ENCODE assay signal across 21 mouse cellular contexts in the genomic region with DNA sequence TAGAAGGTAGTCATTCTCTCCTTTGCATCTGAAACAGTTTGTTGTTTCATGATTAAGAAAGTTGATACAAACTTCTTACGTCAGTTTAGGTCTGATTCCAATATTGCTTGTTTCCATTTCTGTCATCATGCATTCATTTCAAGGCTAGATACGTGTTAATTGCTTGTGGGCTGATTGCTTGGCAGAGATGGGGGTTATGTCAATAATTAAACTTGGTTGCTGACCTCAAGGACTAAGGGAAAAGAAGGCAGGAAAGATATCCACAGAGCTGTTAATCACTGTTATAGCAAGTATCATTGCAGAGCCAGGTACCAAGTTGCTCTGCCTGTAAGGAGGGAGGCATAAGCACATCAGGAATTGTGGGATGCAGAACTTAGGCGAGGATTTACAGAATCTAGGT.
DNase-seq lines count a peak whose midpoint lies in the region; ATAC-seq and TF ChIP-seq lines count a peak whose summit lies in the region.
"Had no signal": no experiment of that assay in that cellular context is flagged by ENCODE, and none has a peak within 500 bp of the region (broad histone marks: within the 10 kb centered on the region; RNA-seq: fewer than 3 reads in every experiment).

No protein-coding gene starts in this region.

- ATAC-seq in kidney, embryonic 16.5 days (ENCODE audit: low FRiP score, low TSS enrichment) = no peak
- ATAC-seq: forebrain, embryonic 14.5 days; forebrain, embryonic 16.5 days had no signal

- no peak overlapping the region for H3K27ac ChIP-seq in kidney, adult 2 months (ENCODE audit: insufficient read depth, low read depth, low read length)
- no peak overlapping the region for H3K27ac ChIP-seq in kidney, embryonic 16.5 days (ENCODE audit: low read length)
- H3K27ac ChIP-seq: embryonic facial prominence, embryonic 13.5 days; embryonic facial prominence, embryonic 15.5 days; forebrain, embryonic 10.5 days; forebrain, embryonic 12.5 days had no signal

- H3K4me1 ChIP-seq in kidney, adult 2 months (ENCODE audit: control insufficient read depth, insufficient read depth, low read length) = peaks cover 4% of the 10 kb centered on the region
- H3K4me1 ChIP-seq in kidney, embryonic 16.5 days (ENCODE audit: insufficient read depth, low read length) = no peaks in the 10 kb centered on the region
- H3K4me1 ChIP-seq: embryonic facial prominence, embryonic 13.5 days; embryonic facial prominence, embryonic 15.5 days; forebrain, embryonic 10.5 days; forebrain, embryonic 12.5 days had no signal

- no peak overlapping the region for H3K9ac ChIP-seq in kidney, embryonic 16.5 days (replicated peaks; ENCODE audit: low read length)
- H3K9ac ChIP-seq: embryonic facial prominence, embryonic 13.5 days; embryonic facial prominence, embryonic 15.5 days; forebrain, embryonic 12.5 days had no signal

- peak; percentile 66 for DNase-seq in kidney, adult 2 months
- DNase-seq in kidney, adult 9 months = peak; percentile 73
- DNase-seq in kidney, postnatal 4 days = no peak
- DNase-seq: adrenal gland, adult 2 months; adrenal gland, postnatal 10 days; adrenal gland, postnatal 25 days; cerebellum, adult 11 months; cerebellum, adult 18-20 months; cerebellum, adult 8-10 months; cerebellum, adult 9-11 months; cerebellum, postnatal 14 days; cerebellum, postnatal 36 days; embryo, embryonic 11 days had no signal

- no peaks in the 10 kb centered on the region for H3K9me3 ChIP-seq in kidney, embryonic 16.5 days (ENCODE audit: low read length)
- H3K9me3 ChIP-seq: embryonic facial prominence, embryonic 13.5 days; embryonic facial prominence, embryonic 15.5 days; forebrain, embryonic 10.5 days; forebrain, embryonic 12.5 days had no signal

- H3K36me3 ChIP-seq in kidney, adult 2 months (ENCODE audit: control insufficient read depth, insufficient read depth, low read length) = no peaks in the 10 kb centered on the region
- no peaks in the 10 kb centered on the region for H3K36me3 ChIP-seq in kidney, embryonic 16.5 days (ENCODE audit: insufficient read depth, low read length)
- H3K36me3 ChIP-seq: embryonic facial prominence, embryonic 13.5 days; embryonic facial prominence, embryonic 15.5 days; forebrain, embryonic 10.5 days; forebrain, embryonic 12.5 days had no signal

- no peak overlapping the region for H3K4me3 ChIP-seq in kidney, adult 2 months (ENCODE audit: insufficient read depth, low read depth, low read length)
- no peak overlapping the region for H3K4me3 ChIP-seq in kidney, embryonic 16.5 days (ENCODE audit: low read length)
- H3K4me3 ChIP-seq: embryonic facial prominence, embryonic 13.5 days; embryonic facial prominence, embryonic 15.5 days; erythroblast, embryonic 14.5 days; forebrain, embryonic 10.5 days; forebrain, embryonic 12.5 days had no signal

- no peak overlapping the region for H3K4me2 ChIP-seq in kidney, embryonic 16.5 days (replicated peaks; ENCODE audit: low read depth, low read length)
- H3K4me2 ChIP-seq: embryonic facial prominence, embryonic 13.5 days; embryonic facial prominence, embryonic 15.5 days; forebrain, embryonic 12.5 days had no signal

- 39% methylated on average over 3 of the region's 3 CpGs for WGBS in kidney, adult 2 months
- WGBS in kidney, embryonic 16.5 days = 62% methylated on average over 3 of the region's 3 CpGs

- H3K27me3 ChIP-seq in kidney, adult 2 months (replicated peaks; ENCODE audit: control insufficient read depth, insufficient read depth, low read length) = no peaks in the 10 kb centered on the region
- H3K27me3 ChIP-seq in kidney, embryonic 16.5 days (ENCODE audit: insufficient read depth, low read length) = no peaks in the 10 kb centered on the region
- H3K27me3 ChIP-seq: embryonic facial prominence, embryonic 13.5 days; embryonic facial prominence, embryonic 15.5 days; forebrain, embryonic 12.5 days had no signal

- no peak for TF ChIP-seq POLR2A in kidney, adult 2 months (IDR thresholded peaks at IDR 0.05; ENCODE audit: low read depth, low read length)

- TF ChIP-seq CTCF in kidney, adult 2 months (conservative IDR thresholded peaks at IDR 0.05; ENCODE audit: insufficient read depth, insufficient read length, low read depth, low read length) = no peak

Comparison
In these comparisons a context has a peak if more than half of its experiments do, and no peak if none do; other contexts are left out.
1. DNase-seq: peak in kidney, adult 2 months (single experiment) and kidney, adult 9 months (single experiment); none in kidney, postnatal 4 days (0 of 2).